24 mouse cellular contexts compared by ENCODE assay signal in the genomic region with DNA sequence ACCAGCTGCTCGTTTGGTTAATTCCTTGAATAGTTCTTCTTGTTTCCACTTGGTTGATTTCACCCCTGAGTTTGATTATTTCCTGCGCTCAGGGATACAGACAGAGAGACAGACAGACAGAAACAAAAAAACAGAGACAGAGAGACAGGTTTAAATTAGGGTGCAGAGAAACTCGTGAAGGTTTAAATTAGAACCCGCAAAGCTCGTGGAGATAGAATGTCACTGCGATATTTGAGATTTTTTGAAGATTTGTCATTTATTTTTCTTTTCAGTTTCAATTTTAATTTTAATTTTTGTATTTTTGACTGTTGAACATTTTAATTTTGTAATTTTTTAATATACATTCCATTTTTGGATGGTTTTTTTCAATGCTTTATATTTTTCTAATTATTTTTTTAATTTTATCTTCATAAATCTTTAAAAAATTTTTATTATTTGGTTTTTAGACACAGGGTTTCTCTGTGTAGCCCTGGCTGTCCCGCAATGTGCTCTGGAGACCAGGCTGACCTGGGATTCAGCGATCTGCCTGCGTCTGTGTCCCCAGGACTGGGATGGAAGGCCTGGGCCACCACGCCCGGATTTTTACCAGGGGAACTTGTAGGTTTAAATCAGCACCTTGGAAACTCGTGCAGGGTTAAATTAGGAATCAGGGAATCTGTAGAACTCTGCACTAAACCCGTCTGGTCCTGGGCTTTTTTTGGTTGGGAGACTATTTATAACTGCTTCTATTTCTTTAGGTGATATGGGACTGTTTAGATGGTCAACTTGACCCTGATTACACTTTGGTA. TPM values are rescaled to one million over a fixed set of nuclear protein-coding genes. Genes with fewer than 3 reads are reported as not detected.
DNase-seq lines count a peak whose midpoint lies in the region; ATAC-seq and TF ChIP-seq lines count a peak whose summit lies in the region.
"Not testable (repeated sequence)": the region's sequence is repeated elsewhere in the genome, so short reads cannot be mapped to it uniquely, and the experiment has no call there.
"Had no signal": no experiment of that assay in that cellular context is flagged by ENCODE, and none has a peak within 500 bp of the region (broad histone marks: within the 10 kb centered on the region; RNA-seq: fewer than 3 reads in every experiment).

No protein-coding gene starts in this region.

- WGBS in intestine, embryonic 14.5 days = 73% methylated on average over 8 of the region's 13 CpGs

- not testable (repeated sequence) for TF ChIP-seq CTCF in E14TG2a.4 (conservative IDR thresholded peaks at IDR 0.05; ENCODE audit: low read length)

- not testable (repeated sequence) for H3K9ac ChIP-seq in intestine, embryonic 14.5 days (ENCODE audit: low read length)

- DNase-seq in 3T3-L1 (ENCODE audit: low read depth, low spot score) (peak; percentile 6), NIH3T3 (ENCODE audit: low read depth) (peak; percentile 29)
- peak; percentile 19 for DNase-seq in embryo, embryonic 10 days (ENCODE audit: low spot score)
- DNase-seq in forelimb bud, embryonic 11.5 days (ENCODE audit: low read depth, low spot score) = peak; percentile 64
- DNase-seq in intestine, embryonic 14.5 days (ENCODE audit: low spot score) = peak; percentile 38
- peak; percentile 50 for DNase-seq in mesoderm, embryonic 11.5 days (ENCODE audit: low read depth, low spot score)
- peak; percentile 52 for DNase-seq in splenic B cell, adult 2 months (ENCODE audit: low read depth, low spot score)

- peak overlapping the region; percentile 20; the same call in 1 of the 2 replicates for H3K4me3 ChIP-seq in E14TG2a.4 (replicated peaks; ENCODE audit: low read length)
- H3K4me3 ChIP-seq in intestine, embryonic 14.5 days (ENCODE audit: low read depth, low read length) = not testable (repeated sequence)

- H3K4me2 ChIP-seq in intestine, embryonic 14.5 days (ENCODE audit: low read length) = not testable (repeated sequence)

- H3K36me3 ChIP-seq in E14TG2a.4 (ENCODE audit: insufficient read depth, low read length) = peaks cover 51% of the 10 kb centered on the region
- H3K36me3 ChIP-seq in intestine, embryonic 14.5 days (ENCODE audit: control insufficient read depth, insufficient read depth, low read length); splenic B cell, adult 2 months (ENCODE audit: control insufficient read depth, insufficient read depth, low read length, poor library complexity, severe bottlenecking): not testable (repeated sequence)

- not testable (repeated sequence) for H3K27me3 ChIP-seq in E14TG2a.4 (ENCODE audit: insufficient read depth, low read length); intestine, embryonic 14.5 days (replicated peaks; ENCODE audit: control insufficient read depth, insufficient read depth, low read length); splenic B cell, adult 2 months (ENCODE audit: control insufficient read depth, insufficient read depth, low read length, poor library complexity, severe bottlenecking)

- not testable (repeated sequence) for ATAC-seq in intestine, embryonic 14.5 days (replicated peaks; ENCODE audit: low FRiP score, low TSS enrichment, low read depth)

- not testable (repeated sequence) for H3K4me1 ChIP-seq in E14TG2a.4 (replicated peaks; ENCODE audit: low read depth, low read length); intestine, embryonic 14.5 days (replicated peaks; ENCODE audit: control insufficient read depth, insufficient read depth, low read length)

- H3K9me3 ChIP-seq in E14TG2a.4 (ENCODE audit: low read length) = peaks cover 71% of the 10 kb centered on the region
- H3K9me3 ChIP-seq in intestine, embryonic 14.5 days (ENCODE audit: control insufficient read depth, low read length) = not testable (repeated sequence)

- not testable (repeated sequence) for H3K27ac ChIP-seq in intestine, embryonic 14.5 days (ENCODE audit: low read depth)

RNA-seq across cellular contexts. Expression of a gene that starts 27.3 kb away (rescaled TPM):
- polyA plus RNA-seq in intestine, embryonic 14.5 days (2014; fragmentation: Nextera tagmentation; extraction: Ambion mirVana) = not detected in 2 replicates
- polyA plus RNA-seq: cortical plate, adult 2 months; embryonic facial prominence, embryonic 14.5 days; forebrain, embryonic 15.5 days; G1E; heart, embryonic 11.5 days; hindbrain, embryonic 10.5 days; kidney, embryonic 16.5 days; large intestine, adult 2 months; limb, embryonic 15.5 days; liver, embryonic 14.5 days; lung, embryonic 15.5 days; midbrain, postnatal 0 days; neural tube, embryonic 15.5 days; small intestine, adult 2 months; stomach, postnatal 0 days; thymus, adult 2 months had no signal

RNA-seq across cellular contexts. Expression of a gene that starts 57.2 kb away (rescaled TPM):
- not detected in 2 replicates for polyA plus RNA-seq in intestine, embryonic 14.5 days (2014; fragmentation: Nextera tagmentation; extraction: Ambion mirVana)
- polyA plus RNA-seq: cortical plate, adult 2 months; embryonic facial prominence, embryonic 14.5 days; forebrain, embryonic 15.5 days; G1E; heart, embryonic 11.5 days; hindbrain, embryonic 10.5 days; kidney, embryonic 16.5 days; large intestine, adult 2 months; limb, embryonic 15.5 days; liver, embryonic 14.5 days; lung, embryonic 15.5 days; midbrain, postnatal 0 days; neural tube, embryonic 15.5 days; small intestine, adult 2 months; stomach, postnatal 0 days; thymus, adult 2 months had no signal

Comparison
In these comparisons a context has a peak if more than half of its experiments do, and no peak if none do; other contexts are left out.
1. DNase-seq: peak in every context shown above with its lines; median percentile 64 in forelimb bud, embryonic 11.5 days; 52 in splenic B cell, adult 2 months; 50 in mesoderm, embryonic 11.5 days; 38 in intestine, embryonic 14.5 days; 29 in NIH3T3; 19 in embryo, embryonic 10 days; 6 in 3T3-L1.